Mouse (Mus musculus): ENCODE measurements at regions not wholly inside any gene's neighbourhood (a gene's known extent, or its start where the extent isn't known, plus 50 kb on each side); places are given as distances from the start of the nearest gene placed in this dataset.

- no peak for DNase-seq (ENCODE audit: low spot score)
Measured at GRCm38 (mm10) chr2:174848981-174849681, 88.7 kb downstream of the Edn3 start.

GRCm38 (mm10) chr2:174850860-174851259 is 90.4 kb downstream of the Edn3 start:
- no peak for DNase-seq (ENCODE audit: low spot score)

- DNase-seq (ENCODE audit: low spot score): peak; percentile 47
Measured at GRCm38 (mm10) chr2:174851525-174852330, 91.3 kb downstream of the Edn3 start.

DNA sequence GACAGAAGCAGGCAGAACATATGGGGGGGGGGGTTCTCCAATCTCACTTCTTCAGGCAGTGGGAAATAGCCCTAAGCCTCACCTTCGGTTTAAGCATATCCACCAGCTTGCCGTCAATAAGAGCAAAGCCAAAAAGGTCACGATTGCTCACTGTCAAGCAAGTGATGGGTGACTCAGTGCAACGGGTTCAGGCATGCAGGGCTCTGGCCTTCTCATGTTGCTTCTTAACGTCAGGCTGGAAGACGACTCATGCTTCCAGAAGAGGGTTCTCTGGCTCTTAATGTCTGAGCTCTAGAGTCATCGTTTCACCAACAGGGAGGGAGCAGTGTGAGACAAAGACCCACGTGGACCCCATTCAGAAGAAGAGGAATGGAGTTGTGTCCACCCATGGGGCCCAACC is 93.4 kb downstream of the Edn3 start:
- no peak for DNase-seq (ENCODE audit: low spot score)

- DNase-seq (ENCODE audit: low spot score): no peak
Measured at GRCm38 (mm10) chr2:174855548-174855947, 95.1 kb downstream of the Edn3 start.

- DNase-seq (ENCODE audit: low spot score): no peak
Measured at GRCm38 (mm10) chr2:174856135-174856534, 95.7 kb downstream of the Edn3 start.

DNA sequence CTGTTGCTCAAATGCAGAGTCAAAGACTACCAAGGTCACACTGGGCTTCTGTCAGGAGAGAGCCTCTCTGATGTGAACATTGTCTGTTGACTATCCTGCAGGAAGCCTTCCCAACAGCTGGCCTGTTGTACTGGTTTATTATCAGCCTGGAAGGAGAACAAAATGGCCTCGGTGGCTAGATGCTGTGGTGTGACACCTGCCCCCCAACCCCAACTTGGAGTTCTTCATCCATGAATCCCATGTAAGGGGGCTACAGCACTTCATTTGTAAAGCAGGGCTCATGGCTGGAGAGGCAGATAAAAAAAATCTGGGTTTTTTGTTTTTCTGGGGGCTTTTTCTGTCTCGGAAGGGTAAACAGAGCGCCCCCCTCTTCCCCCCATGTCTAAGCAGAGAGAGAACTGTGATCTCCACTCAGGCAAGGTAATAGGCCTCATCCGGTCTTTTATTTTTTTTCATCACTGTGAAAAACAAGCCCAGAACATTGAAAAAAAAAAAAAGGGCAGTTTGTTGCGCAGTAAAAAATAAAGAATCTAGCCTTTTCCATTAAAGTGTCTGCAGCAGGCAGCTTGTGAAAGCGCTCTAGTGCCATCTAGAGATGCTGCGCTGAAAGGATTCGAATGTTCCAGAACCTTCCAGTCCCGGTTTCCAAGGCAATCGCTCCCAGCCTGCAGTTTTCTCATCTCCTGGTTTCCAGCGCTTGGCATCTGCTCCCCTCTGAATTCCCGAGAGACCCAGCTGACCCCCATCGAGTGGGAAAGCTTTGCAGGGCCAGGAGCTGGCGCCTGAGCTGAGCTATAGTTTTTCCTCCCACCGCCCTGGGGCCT is 97.8 kb downstream of the Edn3 start:
- DNase-seq (ENCODE audit: low spot score): peak; percentile 44

DNA sequence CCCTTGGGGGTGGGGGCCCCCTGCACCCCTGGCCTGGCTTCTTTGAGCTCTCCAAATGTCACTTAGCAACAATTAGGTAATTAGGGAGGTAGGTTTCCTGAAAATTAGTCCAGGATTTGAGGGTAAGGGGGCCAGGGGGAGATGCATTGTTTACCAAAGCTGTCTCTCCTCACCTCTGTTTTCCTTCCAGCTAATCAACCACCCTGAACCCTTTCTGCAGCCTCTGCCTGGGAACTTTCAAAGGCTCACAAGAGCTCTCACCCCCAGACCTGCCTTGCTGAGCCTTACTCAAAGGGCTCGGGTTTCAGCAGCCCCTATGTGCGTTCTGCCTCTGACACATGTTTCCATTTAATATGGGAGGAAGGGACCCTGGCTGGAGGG is 98.4 kb downstream of the Edn3 start:
- DNase-seq (ENCODE audit: low spot score): no peak

GRCm38 (mm10) chr2:174859533-174859932 is 99.1 kb downstream of the Edn3 start:
- DNase-seq (ENCODE audit: low spot score): no peak

DNA sequence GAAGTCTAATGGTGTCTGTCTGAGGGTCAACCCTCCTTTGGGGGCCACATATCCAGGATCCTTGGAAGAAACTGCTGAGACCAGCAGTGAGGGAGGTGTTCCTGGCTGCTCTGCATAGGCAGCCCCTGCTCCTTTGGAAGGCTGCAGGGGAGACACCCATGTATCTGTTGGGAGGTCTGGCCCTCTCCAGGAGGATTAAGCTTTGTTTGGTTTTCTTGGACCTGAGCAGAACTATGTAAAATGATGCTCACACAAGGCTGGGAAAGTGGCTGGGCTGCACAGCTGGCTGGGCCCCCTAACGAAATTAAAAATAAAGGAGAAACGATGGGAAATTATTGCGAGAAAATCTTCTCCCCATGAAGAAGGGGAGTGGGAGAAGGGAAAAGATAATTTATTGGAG is 104.2 kb downstream of the Edn3 start:
- no peak for DNase-seq (ENCODE audit: low spot score)

- no peak for DNase-seq (ENCODE audit: low spot score)
Measured at GRCm38 (mm10) chr2:174866546-174866945, 106.1 kb downstream of the Edn3 start.

DNA sequence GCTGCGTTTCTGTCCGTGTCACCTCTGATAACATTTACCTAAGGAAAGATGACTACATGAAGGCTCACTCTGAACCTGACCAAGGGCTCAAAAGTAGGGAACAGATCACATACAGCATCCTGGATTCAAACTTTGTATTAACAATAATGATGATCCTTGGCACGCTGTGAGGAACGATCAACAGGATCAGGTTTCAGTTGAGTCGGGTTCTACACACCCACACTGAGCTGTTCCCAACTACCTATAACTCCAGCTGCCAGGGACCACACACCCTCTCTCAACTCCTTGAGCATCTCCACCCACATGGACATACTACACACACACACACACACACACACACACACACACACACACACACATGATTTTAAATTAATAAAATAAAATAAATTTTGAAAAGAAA is 107.0 kb downstream of the Edn3 start:
- DNase-seq (ENCODE audit: low spot score): no peak

- DNase-seq (ENCODE audit: low spot score): no peak
Measured at GRCm38 (mm10) chr2:174868186-174868585, 107.8 kb downstream of the Edn3 start.

DNA sequence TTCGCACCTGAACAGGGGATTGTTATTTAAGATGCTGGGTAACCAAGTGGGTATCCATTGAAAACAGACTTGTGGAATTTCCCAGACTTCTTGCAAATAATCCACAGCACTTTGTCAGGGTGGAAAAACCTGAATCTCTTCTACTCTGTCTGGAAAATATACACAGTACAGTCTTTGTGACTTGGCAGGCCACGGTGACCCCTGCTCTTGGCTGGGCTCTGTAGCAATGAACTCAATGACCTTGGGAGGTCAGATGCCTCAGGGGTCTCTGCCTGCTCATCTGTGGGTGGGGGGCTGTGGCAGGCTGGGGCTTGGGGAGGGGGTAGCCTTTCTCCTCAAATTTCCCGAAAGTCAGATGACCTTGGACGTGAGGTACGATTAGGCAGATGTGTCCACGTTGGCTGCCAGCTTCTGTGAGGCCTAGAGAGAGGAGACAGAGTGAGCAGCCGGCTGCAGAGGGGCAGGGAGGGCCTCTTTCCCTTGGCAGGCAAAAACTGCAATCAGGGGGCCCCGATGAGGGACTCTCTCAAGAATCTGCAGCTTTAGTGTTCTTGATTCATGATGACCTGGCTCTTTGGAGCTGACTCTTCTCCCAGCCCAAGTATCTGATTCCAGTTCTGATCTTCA is 108.4 kb downstream of the Edn3 start:
- DNase-seq (ENCODE audit: low spot score): no peak

DNA sequence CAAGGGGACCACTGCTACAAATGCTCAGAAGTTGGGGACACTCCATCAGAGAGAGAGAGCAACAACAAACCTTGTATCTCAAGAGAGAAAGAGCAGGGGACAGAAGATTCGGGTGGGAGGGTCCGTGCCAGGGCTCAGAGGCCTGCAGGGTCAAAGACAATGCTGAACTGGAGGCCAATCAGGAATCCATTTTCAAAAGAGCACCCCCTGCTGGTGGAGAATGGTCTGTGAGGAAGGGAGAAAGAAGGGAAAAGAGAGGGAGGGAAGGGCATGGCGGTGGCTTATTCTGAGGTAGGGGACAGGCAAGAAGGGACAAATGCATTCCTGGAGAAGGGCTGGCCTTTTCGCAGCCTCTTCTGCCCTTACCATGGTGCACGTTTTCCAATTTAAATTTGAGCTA is 109.9 kb downstream of the Edn3 start:
- no peak for DNase-seq (ENCODE audit: low spot score)

- no peak for DNase-seq (ENCODE audit: low spot score)
Measured at GRCm38 (mm10) chr2:174871225-174871624, 110.8 kb downstream of the Edn3 start.

DNA sequence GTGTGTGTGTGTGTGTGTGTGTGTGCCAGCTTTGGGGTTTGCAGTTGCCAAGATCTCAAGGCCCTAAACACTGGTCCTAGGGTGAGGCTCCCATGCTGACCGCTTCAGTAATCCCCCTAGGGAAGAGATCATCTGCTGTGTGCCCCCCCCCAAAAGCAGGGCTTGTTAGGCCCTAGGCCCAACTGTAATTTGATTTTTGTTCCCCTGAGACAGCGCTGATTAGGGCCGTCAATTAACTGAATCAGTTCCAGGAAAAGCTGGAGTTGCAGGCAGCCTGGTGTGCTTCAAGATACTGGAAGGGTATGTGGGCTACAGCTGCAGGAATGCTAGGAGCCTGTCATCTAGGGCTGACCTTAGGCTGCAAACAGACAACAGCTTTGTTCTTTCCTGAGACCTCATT is 111.4 kb downstream of the Edn3 start:
- DNase-seq (ENCODE audit: low spot score): no peak

DNA sequence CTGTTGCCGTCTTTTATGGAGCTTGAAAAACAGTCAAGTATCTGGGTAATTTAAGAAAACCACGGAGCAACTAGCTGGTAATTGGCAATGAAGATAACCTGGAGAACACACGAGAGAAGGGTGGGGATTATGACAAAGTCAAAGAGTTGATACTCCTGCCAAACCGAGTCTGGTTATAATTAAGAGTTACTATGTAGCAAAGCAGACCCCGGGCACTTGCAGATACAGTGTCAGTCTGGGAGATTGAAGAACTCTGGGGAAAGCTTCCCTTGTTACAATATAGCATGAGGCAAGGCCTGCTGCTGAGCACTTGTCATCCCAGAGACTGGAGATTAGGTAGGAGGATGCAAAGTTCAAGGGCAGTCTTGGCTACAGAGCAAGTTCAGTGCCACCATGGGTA is 116.5 kb downstream of the Edn3 start:
- DNase-seq (ENCODE audit: low spot score): no peak

DNA sequence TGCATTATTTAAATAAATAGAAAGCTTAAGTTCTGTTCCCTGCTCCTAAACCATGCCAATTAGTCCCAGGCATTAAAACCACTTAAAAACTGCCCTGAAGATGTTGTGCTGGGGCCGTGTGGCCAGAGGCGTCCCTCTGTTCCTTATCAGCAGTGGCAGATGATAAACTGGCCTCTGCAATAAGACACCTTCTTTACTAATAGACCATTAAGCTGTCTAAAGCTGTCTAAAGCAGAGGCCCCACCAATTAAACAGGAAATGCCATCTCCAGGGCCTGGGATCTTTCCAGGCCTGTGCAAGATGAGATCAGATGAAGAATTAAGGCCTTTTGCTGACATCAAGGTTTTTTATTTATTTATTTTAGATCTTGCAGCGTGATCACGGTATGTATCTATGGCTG is 118.6 kb downstream of the Edn3 start:
- DNase-seq (ENCODE audit: low spot score): no peak

DNA sequence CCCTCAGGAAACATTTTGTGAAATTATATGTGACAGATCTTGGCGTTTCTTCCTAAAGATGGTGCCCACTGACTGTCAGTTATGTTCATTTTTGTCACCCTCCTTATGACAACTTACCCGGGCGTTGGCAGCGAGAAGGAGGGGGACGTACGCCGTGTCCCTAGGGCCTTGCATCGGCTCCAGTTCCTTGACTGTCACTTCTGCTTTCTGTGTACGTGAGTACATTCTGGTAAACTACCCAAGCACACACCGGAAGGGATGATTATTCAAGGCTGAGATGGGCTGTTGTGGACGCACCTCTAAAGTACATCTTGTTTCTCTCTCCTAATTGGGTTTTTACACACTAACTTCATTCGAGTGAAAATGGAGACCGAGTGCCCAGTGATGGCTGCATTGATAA is 120.2 kb downstream of the Edn3 start:
- DNase-seq (ENCODE audit: low spot score): no peak

DNA sequence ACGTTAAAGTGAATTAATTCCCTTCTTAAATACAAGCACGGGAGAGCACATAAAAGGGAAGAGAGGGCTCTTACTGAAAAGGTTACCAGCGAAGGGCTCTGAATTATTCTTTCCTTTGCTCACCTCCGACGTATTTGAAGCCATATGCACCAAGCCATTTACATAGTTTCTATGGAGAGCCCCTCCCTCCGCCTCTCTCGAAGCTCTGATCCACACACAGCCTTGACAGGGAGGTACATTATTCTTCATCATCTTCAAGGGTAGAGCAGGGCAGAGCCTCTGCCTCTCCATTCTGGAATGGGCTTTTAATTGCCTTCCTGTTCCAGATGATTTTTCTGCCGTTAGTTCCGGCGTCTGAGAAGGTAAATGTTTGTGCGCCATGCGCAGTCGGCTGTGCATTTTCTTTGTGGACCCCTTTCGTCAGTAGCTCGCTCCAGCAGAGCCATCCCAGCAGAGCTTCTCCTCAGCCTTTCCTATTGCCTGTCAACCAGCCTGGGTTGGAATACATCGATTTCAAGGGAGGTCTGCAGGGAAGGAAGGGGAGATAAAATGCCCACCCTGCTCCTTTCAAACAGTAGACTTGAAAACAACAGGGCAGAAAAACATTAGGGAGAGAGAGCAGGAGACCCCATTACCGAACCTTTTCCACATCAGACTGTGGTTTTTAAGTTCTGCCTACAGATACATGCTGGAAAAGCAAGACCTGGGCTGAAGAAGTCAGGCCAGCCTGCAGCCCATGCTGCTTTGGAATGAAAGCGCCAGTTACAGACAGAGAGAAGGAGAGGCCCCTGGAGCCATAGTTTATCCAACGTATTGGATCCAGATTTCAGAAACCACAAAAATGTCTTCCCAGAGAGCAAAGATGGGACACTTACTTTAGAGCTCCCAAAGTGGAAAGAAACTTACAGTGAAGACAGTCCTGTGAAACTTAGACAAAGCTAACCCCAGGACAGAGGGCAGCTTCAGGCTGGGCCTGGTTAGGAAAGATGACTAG is 124.1 kb downstream of the Edn3 start:
- no peak for DNase-seq (ENCODE audit: low spot score)
